Mouse (Mus musculus): ENCODE measurements around the gene Gm9887. TPM values are rescaled to one million over a fixed set of nuclear protein-coding genes. Genes with fewer than 3 reads are reported as not detected.

The Gm9887 gene
- polyA plus RNA-seq, 1 experiment = 5.4 TPM

DNA sequence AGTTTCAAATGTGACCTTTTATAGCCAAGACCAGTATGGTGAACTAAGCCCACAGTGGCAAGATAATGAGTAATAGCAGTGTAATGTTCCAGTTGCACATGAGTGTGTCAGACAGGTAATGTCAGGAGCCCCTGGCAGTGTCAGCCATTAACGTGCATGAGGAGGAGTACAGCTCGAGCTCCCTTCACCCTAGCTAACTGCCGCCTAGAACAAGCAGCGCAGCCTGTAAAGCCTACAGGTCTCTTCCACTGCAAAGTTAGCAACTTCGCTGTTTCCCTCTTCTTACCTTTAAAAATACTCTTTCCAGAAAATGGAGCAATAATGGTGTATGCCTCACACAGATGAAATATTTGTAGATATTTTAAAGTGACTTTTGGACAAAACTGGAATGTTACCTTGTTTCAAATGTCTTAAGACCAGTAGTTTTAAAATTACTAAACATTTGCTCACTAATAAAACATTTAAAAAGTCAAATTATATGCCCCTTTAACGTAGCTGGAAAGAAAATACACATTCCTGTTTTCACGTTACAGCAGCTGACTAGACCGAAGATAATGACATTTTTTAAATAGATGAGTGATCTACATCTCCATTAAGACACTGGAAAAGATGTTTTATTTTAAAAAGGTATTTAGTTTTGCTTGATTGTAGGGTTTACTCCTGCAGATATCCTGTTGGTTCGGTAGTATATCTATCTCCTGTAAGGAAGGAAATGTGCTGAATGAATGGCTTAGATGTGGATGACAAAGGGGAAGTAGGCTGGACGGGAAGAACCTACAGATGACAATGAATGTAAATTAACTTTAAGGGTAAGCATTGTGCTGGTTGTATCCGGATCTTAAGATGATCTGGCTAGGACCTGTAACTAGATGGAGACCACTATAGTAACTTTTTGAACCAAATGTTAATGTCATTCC lies 1.9 kb upstream of the Gm9887 start:
- Histone ChIP-seq H3K27me3 (ENCODE audit: control insufficient read depth, insufficient read depth, low read length) (no peaks in the 10 kb centered on the region), H3K4me3 (ENCODE audit: low read depth, low read length) (peak overlapping the region; percentile 54), H3K4me1 (ENCODE audit: control insufficient read depth, insufficient read depth, insufficient read length, low read length) (peaks cover 2% of the 10 kb centered on the region; the same call in 1 of the 2 replicates), H3K27ac (ENCODE audit: insufficient read depth, low read depth, low read length) (peak overlapping the region; percentile 97; the same call in 1 of the 2 replicates), H3K36me3 (ENCODE audit: control insufficient read depth, insufficient read depth, low read length) (peaks cover 27% of the 10 kb centered on the region)
- WGBS = 6% methylated on average over 11 of the region's 11 CpGs
- no peak for TF ChIP-seq POLR2A (IDR thresholded peaks at IDR 0.05; ENCODE audit: low read depth, low read length)
- no peak for TF ChIP-seq CTCF (IDR thresholded peaks at IDR 0.05; ENCODE audit: extremely low read depth, insufficient read length, insufficient replicate concordance, low read depth, low read length)

GRCm38 (mm10) chr12:69372731-69373331 lies 573 bp upstream of the Gm9887 start:
- WGBS = under 1% methylated on average over 42 of the region's 42 CpGs
- Histone ChIP-seq H3K36me3 (ENCODE audit: control insufficient read depth, insufficient read depth, low read length) (peaks cover 22% of the 10 kb centered on the region), H3K27ac (ENCODE audit: insufficient read depth, low read depth, low read length) (peak overlapping the region; percentile 97), H3K27me3 (ENCODE audit: control insufficient read depth, insufficient read depth, low read length) (no peaks in the 10 kb centered on the region), H3K4me1 (ENCODE audit: control insufficient read depth, insufficient read depth, insufficient read length, low read length) (peaks cover 2% of the 10 kb centered on the region; the same call in 1 of the 2 replicates), H3K4me3 (ENCODE audit: low read depth, low read length) (peak overlapping the region; percentile 89)
- TF ChIP-seq POLR2A (IDR thresholded peaks at IDR 0.05; ENCODE audit: low read depth, low read length) (no peak), CTCF (IDR thresholded peaks at IDR 0.05; ENCODE audit: extremely low read depth, insufficient read length, insufficient replicate concordance, low read depth, low read length) (no peak)

DNA sequence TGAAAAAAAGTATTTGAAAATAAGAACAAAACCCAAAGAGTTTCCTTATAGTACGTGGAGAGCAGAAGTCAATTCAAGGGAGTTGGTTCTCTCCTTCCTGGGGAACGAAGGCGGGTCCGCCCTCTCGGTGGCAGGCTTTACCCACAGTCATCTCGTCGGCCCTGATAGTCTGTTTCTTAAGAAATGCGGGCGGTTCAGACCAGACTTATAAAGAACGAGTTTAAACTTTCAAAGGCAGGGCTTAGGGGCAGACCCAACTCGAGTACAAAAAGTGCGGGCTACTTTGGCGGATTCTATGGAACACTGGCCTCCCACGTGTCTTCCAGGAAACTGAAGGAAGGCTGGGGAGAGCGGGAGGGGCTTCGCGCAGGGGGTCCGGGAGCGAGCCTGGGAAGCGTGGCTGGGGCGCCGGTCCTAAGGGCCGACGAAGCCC lies 821 bp downstream of the Gm9887 start:
- Histone ChIP-seq H3K27me3 (ENCODE audit: control insufficient read depth, insufficient read depth, low read length) (no peaks in the 10 kb centered on the region), H3K36me3 (ENCODE audit: control insufficient read depth, insufficient read depth, low read length) (peaks cover 19% of the 10 kb centered on the region), H3K4me1 (ENCODE audit: control insufficient read depth, insufficient read depth, insufficient read length, low read length) (peaks cover 2% of the 10 kb centered on the region; the same call in 1 of the 2 replicates), H3K27ac (ENCODE audit: insufficient read depth, low read depth, low read length) (peak overlapping the region; percentile 95), H3K4me3 (ENCODE audit: low read depth, low read length) (peak overlapping the region; percentile 75)
- TF ChIP-seq POLR2A (IDR thresholded peaks at IDR 0.05; ENCODE audit: low read depth, low read length) = peak; percentile 12; the same call in 1 of the 2 replicates
- peak; percentile 49; the same call in 1 of the 2 replicates for TF ChIP-seq CTCF (IDR thresholded peaks at IDR 0.05; ENCODE audit: extremely low read depth, insufficient read length, insufficient replicate concordance, low read depth, low read length)
- WGBS = 0% methylated on average over 24 of the region's 24 CpGs

DNA sequence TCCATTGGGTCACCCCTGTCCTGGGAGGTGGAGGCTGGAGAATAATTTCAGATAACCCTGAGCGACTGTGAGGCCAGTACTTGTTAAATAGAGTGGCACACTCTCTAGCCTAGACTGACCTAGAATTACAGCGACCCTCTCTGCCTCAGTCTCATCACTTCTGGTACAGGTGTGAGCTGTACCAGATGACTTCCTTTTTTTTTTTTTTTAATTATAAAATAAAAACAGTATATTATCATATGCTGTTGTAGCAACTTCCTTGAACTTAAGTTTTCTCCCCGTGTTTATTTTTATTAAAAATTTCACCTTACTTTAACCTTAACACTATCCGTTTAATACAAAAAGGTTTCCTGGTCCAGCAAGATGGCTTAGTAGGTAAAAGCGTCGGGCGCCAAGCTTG lies 1.3 kb downstream of the Gm9887 start:
- 9% methylated on average over 7 of the region's 7 CpGs for WGBS
- Histone ChIP-seq H3K4me3 (ENCODE audit: low read depth, low read length) (peak overlapping the region; percentile 75), H3K36me3 (ENCODE audit: control insufficient read depth, insufficient read depth, low read length) (peaks cover 17% of the 10 kb centered on the region), H3K27ac (ENCODE audit: insufficient read depth, low read depth, low read length) (peak overlapping the region; percentile 95), H3K27me3 (ENCODE audit: control insufficient read depth, insufficient read depth, low read length) (no peaks in the 10 kb centered on the region), H3K4me1 (ENCODE audit: control insufficient read depth, insufficient read depth, insufficient read length, low read length) (peaks cover 2% of the 10 kb centered on the region; the same call in 1 of the 2 replicates)
- TF ChIP-seq POLR2A (IDR thresholded peaks at IDR 0.05; ENCODE audit: low read depth, low read length) (no peak), CTCF (IDR thresholded peaks at IDR 0.05; ENCODE audit: extremely low read depth, insufficient read length, insufficient replicate concordance, low read depth, low read length) (no peak)

DNA sequence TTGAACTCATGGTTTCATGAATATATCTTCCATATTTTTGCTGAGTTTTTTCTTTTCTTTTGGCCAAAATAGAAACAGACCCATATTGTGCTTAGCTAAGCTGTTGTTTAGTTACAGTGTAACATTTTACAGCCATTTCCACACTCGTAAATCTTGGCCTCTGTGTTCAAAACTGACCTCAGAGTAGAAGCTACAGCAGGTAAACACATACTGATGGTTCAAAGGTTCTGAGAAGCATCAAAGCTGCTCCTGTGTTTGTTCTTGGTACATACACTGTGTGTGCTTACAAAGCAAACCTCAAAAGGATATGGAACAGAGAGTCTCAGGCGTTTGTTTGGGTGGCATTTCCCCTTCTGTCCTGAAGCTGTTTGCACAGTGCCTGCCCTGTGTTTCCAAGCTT lies 4.7 kb downstream of the Gm9887 start:
- Histone ChIP-seq H3K27me3 (ENCODE audit: control insufficient read depth, insufficient read depth, low read length) (no peaks in the 10 kb centered on the region), H3K4me1 (ENCODE audit: control insufficient read depth, insufficient read depth, insufficient read length, low read length) (peaks cover 2% of the 10 kb centered on the region; the same call in 1 of the 2 replicates), H3K4me3 (ENCODE audit: low read depth, low read length) (no peak overlapping the region), H3K36me3 (ENCODE audit: control insufficient read depth, insufficient read depth, low read length) (no peaks in the 10 kb centered on the region), H3K27ac (ENCODE audit: insufficient read depth, low read depth, low read length) (peak overlapping the region; percentile 83)
- no peak for TF ChIP-seq POLR2A (IDR thresholded peaks at IDR 0.05; ENCODE audit: low read depth, low read length)
- no peak for TF ChIP-seq CTCF (IDR thresholded peaks at IDR 0.05; ENCODE audit: extremely low read depth, insufficient read length, insufficient replicate concordance, low read depth, low read length)
- WGBS = 26% methylated on average over 2 of the region's 2 CpGs

DNA sequence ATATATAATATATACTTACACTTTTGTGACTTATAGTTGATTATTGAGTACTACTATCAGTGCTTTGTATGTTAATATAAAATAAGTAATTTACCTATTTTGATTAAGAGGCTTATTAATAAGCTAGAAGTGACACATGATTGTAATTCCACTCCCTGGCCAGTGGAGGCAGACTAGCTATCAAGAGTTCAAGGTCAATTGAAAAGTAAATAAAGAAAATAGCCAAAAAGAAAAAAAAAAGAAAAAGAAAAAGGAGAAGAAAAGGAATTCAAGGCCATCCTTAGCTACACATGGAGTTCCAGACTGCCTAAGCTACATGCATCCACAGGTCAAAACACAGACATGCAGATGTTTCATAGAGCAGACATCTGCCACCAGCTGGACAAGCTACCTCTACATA lies 5.8 kb downstream of the Gm9887 start:
- H3K4me3 ChIP-seq (ENCODE audit: low read depth, low read length) = no peak overlapping the region
- no peaks in the 10 kb centered on the region for H3K27me3 ChIP-seq (ENCODE audit: control insufficient read depth, insufficient read depth, low read length)
- no peaks in the 10 kb centered on the region for H3K36me3 ChIP-seq (ENCODE audit: control insufficient read depth, insufficient read depth, low read length)
- H3K27ac ChIP-seq (ENCODE audit: insufficient read depth, low read depth, low read length) = no peak overlapping the region
- H3K4me1 ChIP-seq (ENCODE audit: control insufficient read depth, insufficient read depth, insufficient read length, low read length) = peaks cover 2% of the 10 kb centered on the region; the same call in 1 of the 2 replicates
- TF ChIP-seq CTCF (IDR thresholded peaks at IDR 0.05; ENCODE audit: extremely low read depth, insufficient read length, insufficient replicate concordance, low read depth, low read length) = no peak
- no peak for TF ChIP-seq POLR2A (IDR thresholded peaks at IDR 0.05; ENCODE audit: low read depth, low read length)

GRCm38 (mm10) chr12:69365757-69366156 lies 6.5 kb downstream of the Gm9887 start:
- 84% methylated on average over 7 of the region's 7 CpGs for WGBS
- H3K4me3 ChIP-seq (ENCODE audit: low read depth, low read length) = no peak overlapping the region

More at GRCm38 (mm10) chr12:69365757-69366156, 6.5 kb downstream of the Gm9887 start:
- no peak for TF ChIP-seq POLR2A (IDR thresholded peaks at IDR 0.05; ENCODE audit: low read depth, low read length)
- TF ChIP-seq CTCF (IDR thresholded peaks at IDR 0.05; ENCODE audit: extremely low read depth, insufficient read length, insufficient replicate concordance, low read depth, low read length) = no peak
- Histone ChIP-seq H3K4me1 (ENCODE audit: control insufficient read depth, insufficient read depth, insufficient read length, low read length) (peaks cover under 1% of the 10 kb centered on the region; the same call in 1 of the 2 replicates), H3K27me3 (ENCODE audit: control insufficient read depth, insufficient read depth, low read length) (no peaks in the 10 kb centered on the region), H3K36me3 (ENCODE audit: control insufficient read depth, insufficient read depth, low read length) (no peaks in the 10 kb centered on the region), H3K27ac (ENCODE audit: insufficient read depth, low read depth, low read length) (no peak overlapping the region)

Measured in small intestine, adult 2 months (tissue).